Mouse (Mus musculus) erythroblast, embryonic 14.5 days (primary cell): Measurements from ENCODE around the gene Cdc14a.

Experiments
- GATA1 ChIP-seq: IDR thresholded peaks from 2 replicates; pipeline ENCODE4 v1.6.1; 2012; ENCODE audit warnings: low read length, inconsistent platforms, mixed read lengths
- TAL1 ChIP-seq: IDR thresholded peaks from 3 replicates; pipeline ENCODE4 v1.6.1; 2012; ENCODE audit warnings: low read length, inconsistent platforms, mixed read lengths

- no peak for TF ChIP-seq GATA1
- no peak for TF ChIP-seq TAL1
Observed at GRCm38 (mm10) chr3:116310672-116311071, 113.2 kb downstream of the Cdc14a start.
